In genomic region chr10:74359526-74359925, GRCm38 (mm10) we compare ENCODE assay signal across 27 mouse cellular contexts.
"Had no signal": no experiment of that assay in that cellular context is flagged by ENCODE, and none has a peak within 500 bp of the region (broad histone marks: within the 10 kb centered on the region; RNA-seq: fewer than 3 reads in every experiment).

No protein-coding gene starts in this region.

- ATAC-seq: hindbrain, postnatal 0 days; intestine, postnatal 0 days; liver, postnatal 0 days had no signal

- DNase-seq: gastrocnemius, postnatal 14 days; gastrocnemius, postnatal 36 days; heart, adult 11 months; heart, adult 2 months; heart, postnatal 14 days; heart, postnatal 36 days; kidney, adult 2 months; kidney, adult 9 months; kidney, postnatal 10 days; kidney, postnatal 25 days; kidney, postnatal 4 days; liver; liver, embryonic 13.5 days; liver, postnatal 0 days had no signal

- H3K4me2 ChIP-seq: heart, embryonic 11.5 days; heart, embryonic 15.5 days; hindbrain, embryonic 13.5 days; hindbrain, embryonic 15.5 days; kidney, embryonic 15.5 days; limb, embryonic 12.5 days; liver, embryonic 11.5 days; liver, embryonic 13.5 days; liver, embryonic 15.5 days had no signal

- H3K4me1 ChIP-seq: hindbrain, embryonic 13.5 days; hindbrain, embryonic 15.5 days; kidney, embryonic 15.5 days; limb, embryonic 10.5 days; limb, embryonic 12.5 days; liver, embryonic 13.5 days; liver, embryonic 15.5 days had no signal

- H3K9me3 ChIP-seq: heart, embryonic 15.5 days; hindbrain, embryonic 13.5 days; hindbrain, embryonic 15.5 days; kidney, embryonic 15.5 days; limb, embryonic 10.5 days; limb, embryonic 12.5 days; liver, embryonic 15.5 days had no signal

- H3K27me3 ChIP-seq: heart, embryonic 15.5 days; hindbrain, embryonic 13.5 days; hindbrain, embryonic 15.5 days; kidney, embryonic 15.5 days; limb, embryonic 12.5 days; liver, embryonic 13.5 days; liver, embryonic 15.5 days had no signal

- H3K9ac ChIP-seq: heart, embryonic 15.5 days; hindbrain, embryonic 13.5 days; hindbrain, embryonic 15.5 days; kidney, embryonic 15.5 days; limb, embryonic 12.5 days; liver, embryonic 13.5 days; liver, embryonic 15.5 days; liver, postnatal 0 days had no signal

- H3K36me3 ChIP-seq: heart, embryonic 15.5 days; hindbrain, embryonic 13.5 days; hindbrain, embryonic 15.5 days; kidney, embryonic 15.5 days; limb, embryonic 10.5 days; limb, embryonic 12.5 days; liver, embryonic 13.5 days; liver, embryonic 15.5 days had no signal

- H3K4me3 ChIP-seq: heart, adult 2 months; heart, embryonic 15.5 days; hindbrain, embryonic 13.5 days; hindbrain, embryonic 15.5 days; kidney, embryonic 15.5 days; layer of hippocampus, adult 2 months; left cerebral cortex, adult 2 months; limb, embryonic 10.5 days; limb, embryonic 12.5 days; liver, embryonic 13.5 days; liver, embryonic 15.5 days had no signal

- H3K27ac ChIP-seq: heart, adult 2 months; heart, embryonic 15.5 days; hindbrain, embryonic 13.5 days; hindbrain, embryonic 15.5 days; hindbrain, postnatal 0 days; kidney, embryonic 15.5 days; layer of hippocampus, adult 2 months; left cerebral cortex, adult 2 months; limb, embryonic 10.5 days; limb, embryonic 12.5 days; liver, embryonic 13.5 days; liver, embryonic 15.5 days had no signal
